Mouse (Mus musculus) hindbrain, embryonic 12.5 days (tissue): ENCODE measurements around the gene Plekho1. TPM values are rescaled to one million over a fixed set of nuclear protein-coding genes. Genes with fewer than 3 reads are reported as not detected.

Experiments
- ATAC-seq: fragments of 200-750 bp; cut with Nextera tagmentation; 2 replicates; pipeline ENCODE4 v1.8.0; 2017; ENCODE audit warnings: moderate TSS enrichment; ENCODE audit not compliant: low FRiP score
- H3K27ac ChIP-seq: fragments of 300-500 bp; sonication (generic); 2 replicates; pipeline ENCODE4 v1.5.1; 2016; ENCODE audit warnings: mild to moderate bottlenecking
- H3K27me3 ChIP-seq: fragments of 300-500 bp; sonication (generic); 2 replicates; pipeline ENCODE4 v1.6.1; 2016; ENCODE audit warnings: mild to moderate bottlenecking
- H3K36me3 ChIP-seq: fragments of 300-500 bp; sonication (generic); 2 replicates; pipeline ENCODE4 v1.6.1; 2016; ENCODE audit warnings: mild to moderate bottlenecking
- H3K4me1 ChIP-seq: fragments of 300-500 bp; sonication (generic); 2 replicates; pipeline ENCODE4 v1.6.1; 2016
- H3K4me2 ChIP-seq: fragments of 300-500 bp; sonication (generic); replicated peaks from 2 replicates; pipeline ENCODE4 v1.6.1; 2016; ENCODE audit warnings: mild to moderate bottlenecking
- H3K4me3 ChIP-seq: fragments of 300-500 bp; sonication (generic); 2 replicates; pipeline ENCODE4 v1.5.1; 2016; ENCODE audit warnings: mild to moderate bottlenecking
- H3K9ac ChIP-seq: fragments of 300-500 bp; sonication (generic); 2 replicates; pipeline ENCODE4 v1.6.1; 2016; ENCODE audit warnings: mild to moderate bottlenecking, moderate library complexity
- H3K9me3 ChIP-seq: fragments of 300-500 bp; sonication (generic); replicated peaks from 2 replicates; pipeline ENCODE4 v1.6.1; 2016; ENCODE audit warnings: mild to moderate bottlenecking
- WGBS: fragments of 180-500 bp; shearing (Covaris S2); methylation state at CpG from one replicate; pipeline ENCODE4 v1.1.7; 2016; 5-methylcytosine and 5-hydroxymethylcytosine counted together
- polyA plus RNA-seq: library from polyadenylated mRNA; unstranded; fragments of >200 nt; fragmentation: Nextera tagmentation; extraction: Ambion mirVana; gene quantifications from 2 replicates; pipeline ENCODE4 v1.2.1, GENCODE M21; 2016

The Plekho1 gene
- polyA plus RNA-seq, 1 experiment from 2014 or later: 79.3 TPM

GRCm38 (mm10) chr3:96000921-96001501 lies 5.2 kb upstream of the Plekho1 start:
- H3K27ac ChIP-seq: no peak overlapping the region
- no peaks in the 10 kb centered on the region for H3K27me3 ChIP-seq
- no peak overlapping the region for H3K4me3 ChIP-seq
- H3K9ac ChIP-seq: no peak overlapping the region
- ATAC-seq: no peak
- peaks cover 28% of the 10 kb centered on the region for H3K4me1 ChIP-seq
- 74% methylated on average over 9 of the region's 9 CpGs for WGBS
- no peaks in the 10 kb centered on the region for H3K36me3 ChIP-seq
- H3K4me2 ChIP-seq: no peak overlapping the region
- no peaks in the 10 kb centered on the region for H3K9me3 ChIP-seq

GRCm38 (mm10) chr3:96000080-96000632 lies 4.4 kb upstream of the Plekho1 start:
- Histone ChIP-seq H3K4me2 (no peak overlapping the region), H3K36me3 (no peaks in the 10 kb centered on the region), H3K9ac (no peak overlapping the region), H3K27ac (0 out of 2 replicates have a peak overlapping the region, but pooled peaks have one; percentile 12), H3K4me3 (no peak overlapping the region), H3K27me3 (no peaks in the 10 kb centered on the region), H3K4me1 (peaks cover 28% of the 10 kb centered on the region), H3K9me3 (no peaks in the 10 kb centered on the region)
- no peak for ATAC-seq
- WGBS: 82% methylated on average over 14 of the region's 14 CpGs

GRCm38 (mm10) chr3:95999308-96000079 lies 3.7 kb upstream of the Plekho1 start:
- 0 out of 2 replicates have a peak overlapping the region, but pooled peaks have one; percentile 12 for H3K27ac ChIP-seq
- ATAC-seq: no peak
- H3K4me3 ChIP-seq: no peak overlapping the region
- H3K9me3 ChIP-seq: no peaks in the 10 kb centered on the region
- H3K27me3 ChIP-seq: no peaks in the 10 kb centered on the region
- H3K4me1 ChIP-seq: peaks cover 28% of the 10 kb centered on the region
- H3K9ac ChIP-seq: no peak overlapping the region
- H3K4me2 ChIP-seq: no peak overlapping the region
- WGBS: 88% methylated on average over 12 of the region's 12 CpGs
- no peaks in the 10 kb centered on the region for H3K36me3 ChIP-seq

DNA sequence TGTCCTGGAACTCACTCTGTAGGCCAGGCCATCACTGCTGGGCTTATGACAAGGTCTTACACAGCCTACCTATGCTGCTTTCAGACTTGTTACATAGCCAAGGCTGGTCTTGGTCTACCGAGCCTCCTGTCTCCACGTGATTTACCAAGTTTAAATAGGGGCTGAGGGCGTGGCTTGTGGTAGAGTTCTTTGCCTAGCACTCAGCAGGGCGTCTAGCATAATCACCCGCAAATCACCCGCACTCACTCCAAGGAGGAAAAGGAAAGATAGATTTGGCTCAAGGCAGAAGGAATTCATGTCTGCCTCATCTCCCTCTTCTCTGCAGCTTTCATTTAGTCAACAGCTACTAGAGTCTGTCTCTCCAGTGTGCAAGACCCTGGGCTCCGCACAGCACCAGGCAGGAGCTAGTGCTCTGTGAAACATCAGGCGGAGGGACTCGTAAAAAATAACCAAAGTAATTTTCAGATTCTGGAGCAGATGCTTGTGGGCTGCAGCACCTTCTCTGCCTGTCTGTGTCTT lies 1.5 kb upstream of the Plekho1 start:
- ATAC-seq: no peak
- Histone ChIP-seq H3K9ac (peak overlapping the region; percentile 35), H3K27ac (peak overlapping the region; percentile 37; the same call in 1 of the 2 replicates), H3K4me1 (peaks cover 50% of the 10 kb centered on the region), H3K36me3 (peaks cover 10% of the 10 kb centered on the region), H3K4me3 (peak overlapping the region; percentile 88; the same call in 1 of the 2 replicates), H3K4me2 (peak overlapping the region; percentile 91), H3K27me3 (no peaks in the 10 kb centered on the region), H3K9me3 (no peaks in the 10 kb centered on the region)
- 22% methylated on average over 9 of the region's 9 CpGs for WGBS

GRCm38 (mm10) chr3:95996451-95997073 lies 761 bp upstream of the Plekho1 start:
- peak overlapping the region; percentile 100 for H3K9ac ChIP-seq
- 10% methylated on average over 6 of the region's 6 CpGs for WGBS
- H3K4me2 ChIP-seq: peak overlapping the region; percentile 91
- no peaks in the 10 kb centered on the region for H3K27me3 ChIP-seq
- peak overlapping the region; percentile 99 for H3K27ac ChIP-seq
- H3K36me3 ChIP-seq: peaks cover 17% of the 10 kb centered on the region
- peaks cover 57% of the 10 kb centered on the region for H3K4me1 ChIP-seq
- no peak for ATAC-seq
- no peaks in the 10 kb centered on the region for H3K9me3 ChIP-seq
- H3K4me3 ChIP-seq: peak overlapping the region; percentile 88

DNA sequence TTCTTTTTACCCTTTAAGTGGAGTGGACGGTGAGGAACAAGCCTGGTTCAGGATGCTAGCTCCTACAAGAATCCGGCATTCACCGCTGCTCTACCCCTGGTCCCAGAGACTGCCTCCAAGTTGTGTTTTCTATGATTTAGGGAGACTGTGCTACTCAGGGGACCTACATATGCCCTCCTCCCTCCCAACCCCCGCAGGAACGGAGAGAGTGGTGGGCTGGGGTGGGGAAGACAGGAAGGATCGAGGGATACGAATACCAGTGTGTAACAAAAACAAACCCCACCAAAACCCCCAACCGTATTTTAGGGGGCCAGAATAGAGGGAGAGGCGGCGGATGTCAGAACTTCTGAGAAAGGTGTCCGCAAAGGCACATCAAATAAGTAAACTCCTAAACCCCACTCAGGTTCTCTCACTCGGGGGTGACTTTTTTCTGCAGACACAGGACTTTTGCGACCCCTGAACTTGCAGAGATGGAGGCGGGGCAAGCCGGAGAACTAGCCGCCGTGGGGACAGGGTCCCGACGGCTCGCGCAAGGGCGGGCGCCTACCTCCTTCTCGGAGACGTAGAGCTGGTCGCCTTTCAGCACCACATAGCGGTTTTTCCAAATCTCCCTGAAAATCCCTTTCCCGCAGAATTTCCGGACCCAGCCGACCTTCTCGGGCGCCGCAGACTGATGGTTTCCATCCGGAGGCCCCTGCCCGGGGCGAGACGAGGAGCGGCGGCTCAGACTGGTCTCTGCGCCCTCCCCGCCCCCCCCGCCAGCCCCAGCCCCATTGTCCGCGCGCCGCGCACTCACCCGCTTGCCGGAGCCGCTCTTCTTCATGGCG lies 613 bp downstream of the Plekho1 start:
- Histone ChIP-seq H3K36me3 (peaks cover 31% of the 10 kb centered on the region), H3K27ac (peak overlapping the region; percentile 99), H3K4me1 (peaks cover 56% of the 10 kb centered on the region), H3K4me2 (peak overlapping the region; percentile 91), H3K4me3 (peak overlapping the region; percentile 88), H3K9me3 (no peaks in the 10 kb centered on the region), H3K9ac (peak overlapping the region; percentile 100), H3K27me3 (no peaks in the 10 kb centered on the region)
- WGBS: under 1% methylated on average over 50 of the region's 51 CpGs
- peak; percentile 77 for ATAC-seq

GRCm38 (mm10) chr3:95994381-95994846 lies 1.4 kb downstream of the Plekho1 start:
- peak overlapping the region; percentile 99 for H3K27ac ChIP-seq
- peak overlapping the region; percentile 91 for H3K4me2 ChIP-seq
- H3K36me3 ChIP-seq: peaks cover 39% of the 10 kb centered on the region
- no peaks in the 10 kb centered on the region for H3K9me3 ChIP-seq
- H3K9ac ChIP-seq: peak overlapping the region; percentile 100
- 8% methylated on average over 6 of the region's 6 CpGs for WGBS
- H3K4me1 ChIP-seq: peaks cover 54% of the 10 kb centered on the region
- no peaks in the 10 kb centered on the region for H3K27me3 ChIP-seq
- peak overlapping the region; percentile 88 for H3K4me3 ChIP-seq
- no peak for ATAC-seq

DNA sequence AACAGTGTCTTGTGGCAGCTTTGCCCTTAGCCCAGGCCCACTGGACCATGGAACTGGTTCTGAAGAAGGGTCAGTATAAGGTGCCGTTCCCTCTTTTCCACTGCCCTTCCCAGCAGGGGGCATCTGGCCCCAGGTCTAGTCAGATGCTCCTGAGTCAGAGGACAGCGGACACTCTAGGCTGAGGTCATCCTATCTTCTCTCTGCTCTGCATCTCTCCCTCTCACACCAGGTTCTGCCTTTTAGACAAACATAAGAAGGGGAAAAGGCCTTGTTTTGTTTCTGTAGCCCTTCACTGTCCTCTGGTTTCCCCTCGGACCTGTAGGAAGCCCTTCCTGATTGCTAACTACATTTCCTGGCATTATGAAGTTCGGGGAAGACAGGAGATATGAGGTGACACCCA lies 1.9 kb downstream of the Plekho1 start:
- H3K27ac ChIP-seq: peak overlapping the region; percentile 99
- peak overlapping the region; percentile 100 for H3K9ac ChIP-seq
- no peaks in the 10 kb centered on the region for H3K27me3 ChIP-seq
- WGBS: 26% methylated on average over 4 of the region's 4 CpGs
- H3K36me3 ChIP-seq: peaks cover 44% of the 10 kb centered on the region
- no peaks in the 10 kb centered on the region for H3K9me3 ChIP-seq
- no peak for ATAC-seq
- peak overlapping the region; percentile 91 for H3K4me2 ChIP-seq
- peak overlapping the region; percentile 88 for H3K4me3 ChIP-seq
- peaks cover 56% of the 10 kb centered on the region for H3K4me1 ChIP-seq

- WGBS: 44% methylated on average over 4 of the region's 5 CpGs
- H3K9me3 ChIP-seq: no peaks in the 10 kb centered on the region
- no peaks in the 10 kb centered on the region for H3K27me3 ChIP-seq
- peak overlapping the region; percentile 88 for H3K4me3 ChIP-seq
- ATAC-seq: no peak
- peaks cover 52% of the 10 kb centered on the region for H3K36me3 ChIP-seq
- peaks cover 52% of the 10 kb centered on the region for H3K4me1 ChIP-seq
- H3K27ac ChIP-seq: peak overlapping the region; percentile 99
- H3K4me2 ChIP-seq: peak overlapping the region; percentile 91
- H3K9ac ChIP-seq: peak overlapping the region; percentile 100
These were observed 2.7 kb downstream of the Plekho1 start for GRCm38 (mm10) chr3:95992990-95993603.

DNA sequence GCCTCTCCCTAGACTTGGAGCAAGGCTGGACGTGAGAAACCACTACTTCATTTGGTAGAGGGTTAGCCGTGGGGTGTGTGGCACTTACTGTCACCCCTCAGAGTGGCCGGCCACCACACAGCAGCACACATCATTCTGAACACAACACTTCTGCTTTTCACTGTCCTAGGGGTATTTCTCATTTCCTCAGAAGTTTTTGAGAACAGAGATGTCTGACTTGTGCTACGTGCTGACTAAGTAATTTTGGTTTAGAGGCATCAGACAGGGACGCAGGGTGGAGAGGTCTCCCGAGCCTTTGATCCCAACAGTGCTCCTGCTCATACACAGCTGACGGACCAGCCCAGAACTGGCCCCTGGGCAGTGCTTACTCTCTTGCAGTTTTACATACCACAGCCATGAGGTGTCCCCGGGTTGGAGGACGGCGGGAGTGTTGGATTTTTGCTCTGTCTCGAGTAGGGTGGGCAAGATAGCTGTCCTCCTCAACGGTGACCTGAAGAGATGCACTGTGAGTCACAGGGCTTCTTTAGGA lies 5.3 kb downstream of the Plekho1 start:
- no peak overlapping the region for H3K9ac ChIP-seq
- no peaks in the 10 kb centered on the region for H3K9me3 ChIP-seq
- H3K27ac ChIP-seq: no peak overlapping the region; the same call in 1 of the 2 replicates
- peaks cover 59% of the 10 kb centered on the region for H3K36me3 ChIP-seq
- peaks cover 52% of the 10 kb centered on the region for H3K4me1 ChIP-seq
- H3K4me2 ChIP-seq: no peak overlapping the region
- ATAC-seq: no peak
- H3K27me3 ChIP-seq: no peaks in the 10 kb centered on the region
- WGBS: 87% methylated on average over 12 of the region's 12 CpGs
- no peak overlapping the region for H3K4me3 ChIP-seq

GRCm38 (mm10) chr3:95988969-95989368 lies 6.8 kb downstream of the Plekho1 start:
- Histone ChIP-seq H3K9ac (0 out of 2 replicates have a peak overlapping the region, but pooled peaks have one; percentile 2), H3K27me3 (no peaks in the 10 kb centered on the region), H3K4me3 (no peak overlapping the region), H3K4me2 (no peak overlapping the region), H3K9me3 (peaks cover 3% of the 10 kb centered on the region; the same call in 1 of the 2 replicates), H3K36me3 (peaks cover 59% of the 10 kb centered on the region), H3K27ac (peak overlapping the region; percentile 40; the same call in 1 of the 2 replicates), H3K4me1 (peaks cover 54% of the 10 kb centered on the region)
- WGBS: 61% methylated on average over 10 of the region's 10 CpGs
- no peak for ATAC-seq
